Mouse (Mus musculus) olfactory bulb, adult 2 months (tissue): Measurements from ENCODE around the gene Zfp467.

Source experiments
- CTCF ChIP-seq: fragments of 200-500 bp; IDR thresholded peaks from 2 replicates; pipeline ENCODE4 v1.5.1; 2012; ENCODE audit warnings: low read depth, mild to moderate bottlenecking, low read length, moderate library complexity; ENCODE audit not compliant: insufficient read depth
- POLR2A ChIP-seq: fragments of 200-500 bp; IDR thresholded peaks from 2 replicates; pipeline ENCODE4 v1.6.1; 2012; ENCODE audit warnings: mild to moderate bottlenecking, low read depth, low read length, moderate library complexity; ENCODE audit not compliant: insufficient read depth

- no peak for TF ChIP-seq CTCF
- TF ChIP-seq POLR2A = no peak
Measured at GRCm38 (mm10) chr6:48424074-48424473, 21.6 kb downstream of the Zfp467 start.
